Mouse (Mus musculus) C2C12 (cell line): ENCODE measurements around the gene Soga1. TPM values are rescaled to one million over a fixed set of nuclear protein-coding genes. Genes with fewer than 3 reads are reported as not detected.

Source experiments
- H3K27me3 ChIP-seq: one replicate; pipeline ENCODE4 v1.6.1; 2011; ENCODE audit not compliant: control insufficient read depth, insufficient read depth, insufficient read length
- H3K36me3 ChIP-seq: one replicate; pipeline ENCODE4 v1.6.1; 2011; ENCODE audit not compliant: control insufficient read depth, insufficient read depth
- H3K4me3 ChIP-seq: one replicate; pipeline ENCODE4 v1.5.1; 2011; ENCODE audit warnings: mild to moderate bottlenecking, control low read depth; ENCODE audit not compliant: poor library complexity, insufficient read depth, severe bottlenecking
- H3K79me2 ChIP-seq: one replicate; pipeline ENCODE4 v1.6.1; 2011; ENCODE audit not compliant: control insufficient read depth, insufficient read depth
- H3K79me3 ChIP-seq: one replicate; pipeline ENCODE4 v1.6.1; 2011; ENCODE audit warnings: low read depth, control low read depth
- H3ac ChIP-seq: one replicate; pipeline ENCODE3; 2011; ENCODE audit warnings: low read depth; ENCODE audit not compliant: control insufficient read depth, insufficient read length
- CEBPB ChIP-seq: IDR thresholded peaks from one replicate; pipeline ENCODE4 v1.6.1; 2011; ENCODE audit warnings: low read depth, mild to moderate bottlenecking, control low read depth, moderate library complexity
- CTCF ChIP-seq: IDR thresholded peaks from one replicate; pipeline ENCODE4 v1.5.1; 2011; ENCODE audit not compliant: control insufficient read depth, insufficient read depth, insufficient read length
- FOSL1 ChIP-seq: IDR thresholded peaks from one replicate; pipeline ENCODE4 v1.8.0; 2011; ENCODE audit warnings: mild to moderate bottlenecking, low read length; ENCODE audit not compliant: poor library complexity, insufficient read depth, severe bottlenecking
- MAX ChIP-seq: IDR thresholded peaks from one replicate; pipeline ENCODE4 v1.6.1; 2011; ENCODE audit warnings: mild to moderate bottlenecking, control low read depth
- MYOD1 ChIP-seq: IDR thresholded peaks from one replicate; pipeline ENCODE4 v1.6.1; 2011; ENCODE audit warnings: low read depth; ENCODE audit not compliant: control insufficient read depth, insufficient read length
- MYOG ChIP-seq: IDR thresholded peaks from one replicate; pipeline ENCODE4 v1.6.1; 2011; ENCODE audit not compliant: control insufficient read depth, insufficient read length; ENCODE audit errors: extremely low read depth
- USF1 ChIP-seq: IDR thresholded peaks from one replicate; pipeline ENCODE4 v1.6.1; 2011; ENCODE audit warnings: low read depth, mild to moderate bottlenecking, control low read depth, moderate library complexity
- polyA plus RNA-seq: library from polyadenylated mRNA; unstranded; fragments of >200 nt; fragmentation: generic; extraction: Trizol; gene quantifications from one replicate; pipeline ENCODE4 v1.2.1, GENCODE M21; 2012; ENCODE audit warnings: missing spikeins

Gene Soga1
- polyA plus RNA-seq, 1 experiment, result 13.9 TPM

DNA sequence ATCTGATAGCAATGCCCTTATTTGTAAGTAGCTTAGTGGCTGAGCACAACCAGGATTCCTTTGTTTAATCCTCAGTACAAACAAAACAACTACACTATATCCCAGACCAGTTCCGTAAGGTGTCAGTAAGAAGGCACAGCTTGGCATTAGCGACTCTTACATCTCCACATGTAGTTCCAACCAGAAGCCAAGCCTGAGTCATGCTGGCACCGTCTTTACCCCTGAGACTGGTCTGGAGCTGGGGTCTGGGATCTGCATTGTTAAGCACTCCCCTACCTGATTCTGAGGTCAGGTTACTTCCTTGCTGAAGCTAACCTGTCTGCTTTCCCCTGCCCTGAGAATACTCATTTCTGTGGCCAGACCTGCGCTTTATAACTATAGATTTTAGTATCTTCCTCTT, 110.6 kb downstream of the Soga1 start:
- Histone ChIP-seq H3K4me3 (no peak overlapping the region), H3K79me2 (no peaks in the 10 kb centered on the region), H3K36me3 (no peaks in the 10 kb centered on the region), H3K79me3 (no peaks in the 10 kb centered on the region), H3ac (no peak overlapping the region), H3K27me3 (no peaks in the 10 kb centered on the region)
- TF ChIP-seq MAX (no peak), USF1 (no peak), FOSL1 (no peak), MYOG (no peak), CEBPB (no peak), CTCF (no peak), MYOD1 (no peak)

DNA sequence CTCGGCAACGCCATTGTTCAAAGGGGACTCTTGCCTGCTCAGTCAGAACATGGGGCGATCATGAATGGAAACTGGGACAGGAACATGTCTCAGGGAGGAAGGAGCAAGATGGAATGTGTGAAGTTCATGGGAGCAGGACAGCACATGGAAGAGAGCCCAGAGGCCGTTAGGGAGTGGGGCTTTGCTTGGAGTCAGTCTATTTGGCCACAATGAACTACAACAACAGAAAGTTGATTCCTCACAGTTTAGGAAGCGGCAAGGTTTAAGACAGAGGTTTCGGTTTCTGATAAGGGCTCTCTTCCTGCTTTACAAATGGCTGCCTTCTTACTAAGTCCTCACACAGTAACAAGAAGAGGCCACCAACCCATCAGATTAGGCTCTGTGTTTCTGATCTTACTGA, 111.7 kb downstream of the Soga1 start:
- Histone ChIP-seq H3K79me2 (no peaks in the 10 kb centered on the region), H3K79me3 (no peaks in the 10 kb centered on the region), H3K36me3 (no peaks in the 10 kb centered on the region), H3K4me3 (no peak overlapping the region), H3K27me3 (no peaks in the 10 kb centered on the region), H3ac (no peak overlapping the region)
- no peak for TF ChIP-seq MYOG

Other genes with a start within 250 kb of the Soga1 start
- gene Tgif2, start 239.2 kb downstream of the Soga1 start, polyA plus RNA-seq, result 19.6 TPM
- 0.27 TPM for gene 4930518I15Rik, start 221.3 kb downstream of the Soga1 start, polyA plus RNA-seq
- gene Rab5if, start 216.1 kb downstream of the Soga1 start, polyA plus RNA-seq, result 228 TPM
- 0.13 TPM for gene Sla2, start 192.1 kb downstream of the Soga1 start, polyA plus RNA-seq
- gene Ndrg3, start 87.2 kb downstream of the Soga1 start, polyA plus RNA-seq, result 29.1 TPM
- gene Dsn1, start 72.1 kb downstream of the Soga1 start, polyA plus RNA-seq, result 12.0 TPM
- not detected for gene Tldc2, start 7.8 kb upstream of the Soga1 start, polyA plus RNA-seq
- gene Samhd1, start 56.0 kb upstream of the Soga1 start, polyA plus RNA-seq, result 30.2 TPM
- 7.7 TPM for gene Rbl1, start 125.3 kb upstream of the Soga1 start, polyA plus RNA-seq
- 210 TPM for gene Rpn2, start 199.8 kb upstream of the Soga1 start, polyA plus RNA-seq
- 0.13 TPM for gene Mroh8, start 200.3 kb upstream of the Soga1 start, polyA plus RNA-seq